Mouse (Mus musculus) Patski (cell line): Measurements from ENCODE around the gene Cpne1. TPM values are rescaled to one million over a fixed set of nuclear protein-coding genes. Genes with fewer than 3 reads are reported as not detected.
A peak's percentile ranks its signal among the peaks of the same experiment; 100 is the strongest.

Experiments
- ATAC-seq: fragments of 100-300 bp; one replicate; pipeline ENCODE4 v1.8.0; 2021
- CTCF ChIA-PET: fragments of 350-600 bp; sonication (Branson Sonifier 250); formaldehyde crosslinking; loops from one replicate; lab custom pipeline; 2022; ENCODE audit warnings: inconsistent platforms; lab: Charles Lee
- POLR2A ChIA-PET: fragments of 350-600 bp; sonication (Branson Sonifier 250); formaldehyde crosslinking; loops from one replicate; lab custom pipeline; 2022; ENCODE audit warnings: antibody characterized with exemption, inconsistent platforms; lab: Charles Lee
- DNase-seq: peaks from one replicate; pipeline ENCODE4 v3.0.0-alpha.2; 2011; ENCODE audit warnings: low read depth, low spot score
- H3K27me3 ChIP-seq: fragments of 371-371 bp; one replicate; pipeline ENCODE4 v1.5.1; 2021
- CTCF ChIP-seq: fragments of 100-300 bp; IDR thresholded peaks from one replicate; pipeline ENCODE4 v1.5.1; 2021
- in situ Hi-C: fragments of 300-500 bp; cut with MboI; formaldehyde crosslinking; loops from 3 replicates; pipeline ENCODE4 v1.11.1; 2018; ENCODE audit warnings: low pct_unique_long_range_greater_than_20kb, mixed read lengths
- polyA plus RNA-seq: library from polyadenylated mRNA; unstranded; gene quantifications from one replicate; pipeline ENCODE4 v1.2.3, GENCODE M21; 2021

Gene Cpne1
- polyA plus RNA-seq, 1 experiment from 2014 or later: 66.0 TPM

DNA sequence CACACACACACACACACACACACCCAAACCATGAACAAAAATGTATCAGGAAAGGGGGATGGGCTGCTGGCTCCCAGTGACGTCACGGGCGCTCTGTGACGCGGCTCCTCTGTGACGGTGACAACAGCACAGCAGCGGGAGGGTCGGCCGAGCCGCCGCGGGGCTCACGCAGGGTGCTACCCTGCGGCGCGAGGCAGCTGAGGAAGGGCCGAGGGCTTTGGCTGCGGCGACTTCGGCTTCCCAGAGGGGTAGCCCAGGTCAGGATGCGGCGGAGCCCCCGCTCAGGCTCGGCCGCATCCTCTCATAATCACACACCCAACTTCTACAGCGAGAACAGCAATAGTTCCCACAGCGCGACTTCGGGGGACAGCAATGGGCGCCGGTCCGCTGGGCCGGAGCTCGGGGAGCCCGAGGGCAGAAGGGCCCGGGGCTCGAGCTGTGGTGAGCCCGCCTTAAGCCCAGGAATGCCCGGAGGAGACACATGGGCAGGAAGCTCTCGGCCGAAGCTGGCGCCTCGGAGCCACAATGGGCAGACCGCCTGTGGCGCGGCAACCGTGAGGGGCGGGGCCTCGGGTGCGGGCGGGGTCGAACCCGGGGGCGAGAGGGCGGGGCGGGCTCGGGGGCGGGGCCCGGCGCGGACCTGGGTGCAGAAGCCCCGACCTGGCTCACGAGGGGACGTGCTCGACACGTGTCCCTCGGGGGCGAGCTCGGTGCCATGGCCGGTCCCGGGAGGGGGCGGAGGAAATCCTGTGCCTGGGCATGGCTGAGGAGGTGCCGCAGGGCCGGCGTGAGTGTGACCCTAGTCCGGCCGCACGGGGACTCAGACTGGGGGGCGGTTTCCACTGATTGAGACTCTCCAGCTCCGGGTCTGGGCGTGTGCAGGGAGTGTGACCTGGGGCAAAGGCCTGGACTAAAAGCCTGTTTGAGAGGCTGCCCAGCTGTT, 46.4 kb downstream of the Cpne1 start, which contains the start of gene Spag4:
Spag4 (plus strand) TSS at position 77 of the 943 bp plus-strand sequence.
- ATAC-seq (peak; percentile 62), DNase-seq (peak; percentile 12)
- H3K27me3 ChIP-seq: peaks cover 5% of the 10 kb centered on the region
- in situ Hi-C loops: no loop called here
- CTCF ChIA-PET: no interaction called here
- no peak for TF ChIP-seq CTCF
- POLR2A ChIA-PET: no interaction called here

DNA sequence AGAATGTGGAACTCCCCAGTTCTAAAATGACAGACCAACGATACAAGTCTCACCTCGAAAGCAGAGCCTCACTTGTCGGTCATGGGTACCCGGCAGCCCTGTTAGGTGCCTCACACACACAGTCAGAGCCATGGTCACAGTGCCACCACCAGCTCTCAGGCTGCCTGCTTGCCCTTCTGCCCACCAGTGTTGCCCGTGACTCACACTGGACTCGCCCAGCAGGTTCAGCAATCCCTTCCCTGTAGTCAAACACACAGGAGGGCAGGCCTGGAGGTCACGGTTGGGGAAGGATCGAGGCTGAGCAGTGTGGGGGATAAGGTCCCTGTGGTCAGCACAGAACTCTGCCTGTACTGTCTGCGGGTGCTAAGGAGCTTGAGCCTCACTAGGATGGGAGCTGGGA, 58.9 kb downstream of the Cpne1 start, which contains the start of gene Fer1l4:
Fer1l4 (minus strand) TSS at position 132 of the 400 bp plus-strand sequence.
- DNase-seq (no peak), ATAC-seq (no peak)
- H3K27me3 ChIP-seq: peaks cover 10% of the 10 kb centered on the region
- in situ Hi-C loops: no loop called here
- POLR2A ChIA-PET: no interaction called here
- CTCF ChIA-PET: no interaction called here
- no peak for TF ChIP-seq CTCF

DNA sequence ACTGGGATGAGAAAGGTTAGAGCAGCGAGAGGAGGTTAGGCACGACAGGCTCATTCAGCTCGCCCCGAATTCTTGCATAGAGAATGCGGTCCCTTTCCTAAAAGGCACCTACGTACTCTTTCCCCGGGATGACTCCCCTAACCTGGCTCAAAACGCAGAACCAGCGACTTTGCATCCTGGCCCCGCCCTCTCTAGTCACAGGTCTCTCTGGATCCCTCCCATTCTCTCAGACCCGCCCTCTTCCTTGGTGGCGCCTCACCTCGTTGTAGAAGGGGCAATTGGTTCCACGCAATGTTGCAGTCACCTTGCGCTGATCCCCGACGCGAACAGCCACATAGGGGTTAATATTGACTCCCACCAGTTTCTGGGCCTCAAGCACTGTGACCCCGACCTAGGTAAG, 63.8 kb downstream of the Cpne1 start:
- in situ Hi-C loops: loop anchor here (25.0 kb wide), 1 partner anchor 614 kb away; no protein-coding TSS in a partner anchor
- POLR2A ChIA-PET: no interaction called here
- CTCF ChIA-PET: no interaction called here
- DNase-seq: no peak
- H3K27me3 ChIP-seq: peaks cover 19% of the 10 kb centered on the region
- ATAC-seq: no peak
- TF ChIP-seq CTCF: no peak

DNA sequence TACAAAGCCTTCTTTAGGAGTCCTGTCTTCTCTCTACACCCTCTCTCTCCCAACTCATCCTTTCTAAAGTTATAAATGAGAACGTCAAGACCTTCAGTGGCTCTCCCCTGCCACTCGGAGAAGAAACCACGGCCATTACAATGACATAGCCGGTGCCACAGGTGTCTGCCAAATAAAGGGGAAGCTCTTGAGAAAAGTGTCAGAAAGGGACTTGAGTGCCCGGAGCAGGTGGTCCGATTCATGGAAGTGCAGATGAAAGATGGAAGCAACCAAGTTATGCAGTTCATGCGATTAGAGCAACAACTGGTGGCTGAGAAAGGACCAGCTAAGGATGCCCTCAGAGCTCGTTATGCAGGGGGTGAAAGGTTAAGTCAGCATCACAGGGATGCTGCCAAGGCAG, 68.9 kb downstream of the Cpne1 start:
- TF ChIP-seq CTCF: no peak
- ChIA-PET POLR2A (interaction anchor here (0.6 kb wide), 1 partner anchor 11 kb away, joined by 5 read pairs; no protein-coding TSS in a partner anchor), CTCF (interaction anchor here (0.9 to 1.2 kb wide), 2 partner anchors 16 to 30 kb away, joined by 3 read pairs; no protein-coding TSS in a partner anchor)
- DNase-seq: no peak
- no peak for ATAC-seq
- H3K27me3 ChIP-seq: peaks cover 20% of the 10 kb centered on the region
- in situ Hi-C loops: loop anchor here (25.0 kb wide), 1 partner anchor 619 kb away; no protein-coding TSS in a partner anchor

DNA sequence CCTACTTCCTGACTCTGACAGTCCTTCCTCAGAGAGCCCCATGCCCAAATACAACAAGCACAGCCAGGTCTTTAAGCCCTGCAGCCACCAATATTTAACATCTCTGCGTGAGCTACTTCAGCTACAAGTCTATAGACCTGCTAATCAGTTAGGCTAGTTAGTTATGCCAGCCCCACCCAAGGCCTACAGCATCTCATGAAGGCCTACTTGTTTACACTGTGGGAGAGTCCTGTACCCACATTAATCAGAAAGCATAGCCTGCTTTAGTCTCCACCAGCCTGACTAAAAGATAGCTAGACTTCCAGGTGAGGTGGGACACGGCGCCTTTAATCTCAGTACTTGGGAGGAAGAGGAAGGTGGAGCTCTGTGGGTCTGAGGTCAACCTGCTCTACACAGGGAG, 72.4 kb downstream of the Cpne1 start:
- peaks cover 32% of the 10 kb centered on the region for H3K27me3 ChIP-seq
- DNase-seq (no peak), ATAC-seq (no peak)
- CTCF ChIA-PET: no interaction called here
- in situ Hi-C loops: loop anchor here (25.0 kb wide), 1 partner anchor 623 kb away; no protein-coding TSS in a partner anchor
- no peak for TF ChIP-seq CTCF
- POLR2A ChIA-PET: no interaction called here

DNA sequence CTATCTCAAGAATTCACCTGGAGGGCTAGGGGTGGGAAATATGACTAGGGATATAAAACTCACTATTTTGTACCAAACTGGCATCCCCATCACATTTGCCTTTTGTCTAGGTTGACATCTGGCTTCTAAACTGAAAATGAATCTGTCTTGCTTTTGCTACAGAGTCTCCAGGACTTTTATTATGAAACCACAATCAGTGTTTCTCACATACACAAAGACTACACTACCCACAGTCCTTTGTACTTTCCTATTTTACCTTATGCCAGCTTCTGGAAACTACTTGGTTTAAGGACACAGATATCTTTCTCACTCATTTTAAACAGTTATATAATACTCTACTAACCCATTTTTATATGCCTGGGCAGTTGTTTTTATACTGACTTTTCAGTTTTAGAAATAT, 86.3 kb downstream of the Cpne1 start:
- ChIA-PET POLR2A (no interaction called here), CTCF (no interaction called here)
- ATAC-seq (no peak), DNase-seq (no peak)
- H3K27me3 ChIP-seq: no peaks in the 10 kb centered on the region
- TF ChIP-seq CTCF: no peak
- in situ Hi-C loops: loop anchor here (25.0 kb wide), 1 partner anchor 637 kb away; no protein-coding TSS in a partner anchor

Other genes starting within 250 kb of the Cpne1 start
- 73.4 TPM for gene Uqcc1, start 181.7 kb downstream of the Cpne1 start, polyA plus RNA-seq
- gene Gm15557, start 171.2 kb downstream of the Cpne1 start, polyA plus RNA-seq: not detected
- gene Gdf5, start 166.6 kb downstream of the Cpne1 start, polyA plus RNA-seq: 0.03 TPM
- 40.2 TPM for gene Cep250, start 155.5 kb downstream of the Cpne1 start, polyA plus RNA-seq
- 3.4 TPM for gene 6430550D23Rik, start 104.0 kb downstream of the Cpne1 start, polyA plus RNA-seq
- gene Ergic3, start 103.9 kb downstream of the Cpne1 start, polyA plus RNA-seq: 232 TPM
- not detected for gene Fer1l4, start 59.0 kb downstream of the Cpne1 start, polyA plus RNA-seq
- gene Spag4, start 46.8 kb downstream of the Cpne1 start, polyA plus RNA-seq: 2.0 TPM
- gene Rbm12, start within 50 bp of the Cpne1 start, polyA plus RNA-seq: 14.1 TPM
- 17.4 TPM for gene Gm28036, start 15.1 kb upstream of the Cpne1 start, polyA plus RNA-seq
- 217 TPM for gene Romo1, start 32.1 kb upstream of the Cpne1 start, polyA plus RNA-seq
- 55.7 TPM for gene Nfs1, start 32.2 kb upstream of the Cpne1 start, polyA plus RNA-seq
- gene Rbm39, start 68.3 kb upstream of the Cpne1 start, polyA plus RNA-seq: 288 TPM
- 37.6 TPM for gene Phf20, start 84.5 kb upstream of the Cpne1 start, polyA plus RNA-seq
- 4.8 TPM for gene Cnbd2, start 200.3 kb upstream of the Cpne1 start, polyA plus RNA-seq
- gene Scand1, start 200.7 kb upstream of the Cpne1 start, polyA plus RNA-seq: 98.7 TPM